Mouse (Mus musculus): Measurements from ENCODE around the gene Ism1. TPM values are rescaled to one million over a fixed set of nuclear protein-coding genes. Genes with fewer than 3 reads are reported as not detected.

Ism1 gene
- polyA plus RNA-seq, 1 experiment from 2014 or later: 11.4 TPM

Other genes with a start within 250 kb of the Ism1 start
- gene Sptlc3, start 184.3 kb upstream of the Ism1 start, polyA plus RNA-seq (2015; fragmentation: Nextera tagmentation; extraction: Ambion mirVana): 1.8 and 2.4 TPM in 2 replicates